Mouse (Mus musculus) heart, postnatal 0 days (tissue): ENCODE measurements at regions not wholly inside any gene's neighbourhood (a gene's known extent, or its start where the extent isn't known, plus 50 kb on each side); places are given as distances from the start of the nearest gene placed in this dataset.

Source experiments
- CTCF ChIP-seq: IDR thresholded peaks from 2 replicates; pipeline ENCODE4 v1.5.1; 2016; ENCODE audit warnings: antibody characterized with exemption, control low read depth, low read depth
- EP300 ChIP-seq: IDR thresholded peaks from 2 replicates; pipeline ENCODE4 v1.6.1; 2016; ENCODE audit warnings: antibody characterized with exemption, low read depth

- TF ChIP-seq CTCF, result no peak
- no peak for TF ChIP-seq EP300
These were observed 197.5 kb upstream of the Ankrd55 start for GRCm38 (mm10) chr13:112090737-112091136.
